Mouse (Mus musculus): ENCODE results near the gene Spns2. TPM values are rescaled to one million over a fixed set of nuclear protein-coding genes. Genes with fewer than 3 reads are reported as not detected.
"Not testable (repeated sequence)": the region's sequence is repeated elsewhere in the genome, so short reads cannot be mapped to it uniquely, and the experiment has no call there.

The Spns2 gene
- polyA plus RNA-seq, 1 experiment from 2014 or later, result 1.9 TPM

GRCm38 (mm10) chr11:72453105-72453953 is 36.4 kb downstream of the Spns2 start:
- Histone ChIP-seq H3K27ac (replicated peaks) (no peak overlapping the region), H3K4me1 (peaks cover 13% of the 10 kb centered on the region), H3K27me3 (replicated peaks) (no peaks in the 10 kb centered on the region), H3K36me3 (peaks cover 44% of the 10 kb centered on the region), H3K4me3 (no peak overlapping the region), H3K9ac (no peak overlapping the region), H3K9me3 (no peaks in the 10 kb centered on the region), H3K4me2 (no peak overlapping the region)
- ATAC-seq (ENCODE audit: extremely low read depth, insufficient number of reproducible peaks, low FRiP score, low TSS enrichment), result no peak
- 63% methylated on average over 15 of the region's 15 CpGs for WGBS

GRCm38 (mm10) chr11:72452140-72452665 is 37.5 kb downstream of the Spns2 start:
- no peaks in the 10 kb centered on the region for H3K27me3 ChIP-seq (replicated peaks)
- peaks cover 2% of the 10 kb centered on the region for H3K4me1 ChIP-seq
- peaks cover 56% of the 10 kb centered on the region for H3K36me3 ChIP-seq
- no peaks in the 10 kb centered on the region for H3K9me3 ChIP-seq
- no peak overlapping the region for H3K27ac ChIP-seq (replicated peaks)
- H3K9ac ChIP-seq, result no peak overlapping the region
- ATAC-seq (ENCODE audit: extremely low read depth, insufficient number of reproducible peaks, low FRiP score, low TSS enrichment), result no peak
- H3K4me2 ChIP-seq, result no peak overlapping the region
- no peak overlapping the region for H3K4me3 ChIP-seq
- WGBS, result 77% methylated on average over 3 of the region's 3 CpGs

GRCm38 (mm10) chr11:72447475-72447874 is 42.2 kb downstream of the Spns2 start:
- WGBS, result 67% methylated on average over 8 of the region's 8 CpGs
- H3K27me3 ChIP-seq (replicated peaks), result no peaks in the 10 kb centered on the region
- H3K4me1 ChIP-seq, result peaks cover 5% of the 10 kb centered on the region

GRCm38 (mm10) chr11:72446311-72447105 is 43.2 kb downstream of the Spns2 start:
- H3K4me2 ChIP-seq, result no peak overlapping the region
- 87% methylated on average over 6 of the region's 6 CpGs for WGBS
- H3K27me3 ChIP-seq (replicated peaks), result no peaks in the 10 kb centered on the region
- H3K9me3 ChIP-seq, result no peaks in the 10 kb centered on the region
- no peak overlapping the region for H3K9ac ChIP-seq
- no peak for ATAC-seq (ENCODE audit: extremely low read depth, insufficient number of reproducible peaks, low FRiP score, low TSS enrichment)
- no peak overlapping the region for H3K4me3 ChIP-seq
- H3K36me3 ChIP-seq, result peaks cover 93% of the 10 kb centered on the region
- no peak overlapping the region for H3K27ac ChIP-seq (replicated peaks)
- H3K4me1 ChIP-seq, result peaks cover 14% of the 10 kb centered on the region

More at GRCm38 (mm10) chr11:72447475-72447874, 42.2 kb downstream of the Spns2 start:
- H3K4me3 ChIP-seq, result no peak overlapping the region
- no peak overlapping the region for H3K4me2 ChIP-seq
- no peak overlapping the region for H3K27ac ChIP-seq (replicated peaks)
- peaks cover 100% of the 10 kb centered on the region for H3K36me3 ChIP-seq
- H3K9ac ChIP-seq, result no peak overlapping the region
- no peak for ATAC-seq (ENCODE audit: extremely low read depth, insufficient number of reproducible peaks, low FRiP score, low TSS enrichment)
- no peaks in the 10 kb centered on the region for H3K9me3 ChIP-seq

- 0 out of 2 replicates have a peak, but pooled peaks cover 6% of the 10 kb centered on the region for H3K27me3 ChIP-seq (replicated peaks)
- H3K4me3 ChIP-seq, result peak within 1 kb of the TSS; percentile 97
- WGBS, result under 1% methylated on average over 46 of the region's 46 CpGs
- H3K4me2 ChIP-seq, result peak within 1 kb of the TSS; percentile 98
- peak within 1 kb of the TSS; percentile 95 for H3K9ac ChIP-seq
- peak within 1 kb of the TSS; percentile 89 for H3K27ac ChIP-seq (replicated peaks)
- peak; percentile 89 for ATAC-seq (ENCODE audit: extremely low read depth, insufficient number of reproducible peaks, low FRiP score, low TSS enrichment)
- peaks cover 17% of the 10 kb centered on the region for H3K4me1 ChIP-seq
- H3K9me3 ChIP-seq, result no peaks in the 10 kb centered on the region
- H3K36me3 ChIP-seq, result peaks cover 39% of the 10 kb centered on the region
Observed at GRCm38 (mm10) chr11:72440965-72441664, 48.6 kb downstream of the Spns2 start, which contains the start of gene Mybbp1a. Gene Mybbp1a (plus strand): TSS chr11:72441355.

DNA sequence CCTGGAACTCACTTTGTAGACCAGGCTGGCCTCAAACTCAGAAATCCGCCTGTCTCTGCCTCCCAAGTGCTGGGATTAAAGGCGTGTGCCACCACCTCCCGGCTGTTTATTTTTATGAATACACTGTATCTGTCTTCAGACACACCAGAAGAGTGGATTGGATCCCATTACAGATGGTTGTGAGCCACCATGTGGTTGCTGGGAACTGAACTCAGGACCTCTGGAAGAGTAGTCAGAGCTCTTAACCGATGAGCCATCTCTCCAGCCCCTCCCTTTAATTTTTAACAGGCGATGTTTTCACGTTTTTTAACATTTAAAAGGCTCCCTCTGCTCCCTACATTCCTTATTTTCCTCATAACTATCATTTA is 49.1 kb downstream of the Spns2 start:
- Histone ChIP-seq H3K4me2 (peak overlapping the region; percentile 98), H3K27ac (replicated peaks) (peak overlapping the region; percentile 89), H3K9ac (peak overlapping the region; percentile 95), H3K4me1 (peaks cover 23% of the 10 kb centered on the region), H3K4me3 (peak overlapping the region; percentile 97), H3K36me3 (peaks cover 34% of the 10 kb centered on the region)
- ATAC-seq (ENCODE audit: extremely low read depth, insufficient number of reproducible peaks, low FRiP score, low TSS enrichment); H3K9me3 ChIP-seq; H3K27me3 ChIP-seq (replicated peaks): not testable (repeated sequence)
- WGBS, result 37% methylated on average over 6 of the region's 6 CpGs

DNA sequence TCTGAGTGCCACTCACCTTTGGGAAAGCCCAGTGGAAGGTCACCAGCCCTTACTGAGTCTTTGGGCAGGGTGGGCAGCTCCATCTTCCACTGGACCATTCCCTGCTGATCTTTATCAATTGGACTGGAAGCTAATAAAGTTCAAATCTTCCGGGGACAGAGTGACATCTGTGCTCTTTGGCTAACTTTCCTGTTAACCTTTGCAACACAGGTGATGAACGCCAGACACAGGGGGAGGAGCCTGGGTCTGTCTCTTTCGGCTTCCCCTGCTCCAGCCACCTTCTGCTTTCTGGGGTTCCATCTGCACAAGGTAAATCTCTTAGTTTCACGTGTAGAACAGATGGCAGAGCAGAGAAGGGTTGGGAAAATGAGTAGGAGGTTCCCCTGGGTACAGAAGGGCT is 51.3 kb downstream of the Spns2 start:
- 57% methylated on average over 4 of the region's 4 CpGs for WGBS
- H3K36me3 ChIP-seq, result peaks cover 12% of the 10 kb centered on the region
- H3K27me3 ChIP-seq (replicated peaks), result 0 out of 2 replicates have a peak, but pooled peaks cover 6% of the 10 kb centered on the region
- H3K9ac ChIP-seq, result no peak overlapping the region
- ATAC-seq (ENCODE audit: extremely low read depth, insufficient number of reproducible peaks, low FRiP score, low TSS enrichment), result no peak
- no peak overlapping the region for H3K27ac ChIP-seq (replicated peaks)
- no peaks in the 10 kb centered on the region for H3K9me3 ChIP-seq
- H3K4me2 ChIP-seq, result no peak overlapping the region
- H3K4me1 ChIP-seq, result peaks cover 34% of the 10 kb centered on the region
- no peak overlapping the region for H3K4me3 ChIP-seq

DNA sequence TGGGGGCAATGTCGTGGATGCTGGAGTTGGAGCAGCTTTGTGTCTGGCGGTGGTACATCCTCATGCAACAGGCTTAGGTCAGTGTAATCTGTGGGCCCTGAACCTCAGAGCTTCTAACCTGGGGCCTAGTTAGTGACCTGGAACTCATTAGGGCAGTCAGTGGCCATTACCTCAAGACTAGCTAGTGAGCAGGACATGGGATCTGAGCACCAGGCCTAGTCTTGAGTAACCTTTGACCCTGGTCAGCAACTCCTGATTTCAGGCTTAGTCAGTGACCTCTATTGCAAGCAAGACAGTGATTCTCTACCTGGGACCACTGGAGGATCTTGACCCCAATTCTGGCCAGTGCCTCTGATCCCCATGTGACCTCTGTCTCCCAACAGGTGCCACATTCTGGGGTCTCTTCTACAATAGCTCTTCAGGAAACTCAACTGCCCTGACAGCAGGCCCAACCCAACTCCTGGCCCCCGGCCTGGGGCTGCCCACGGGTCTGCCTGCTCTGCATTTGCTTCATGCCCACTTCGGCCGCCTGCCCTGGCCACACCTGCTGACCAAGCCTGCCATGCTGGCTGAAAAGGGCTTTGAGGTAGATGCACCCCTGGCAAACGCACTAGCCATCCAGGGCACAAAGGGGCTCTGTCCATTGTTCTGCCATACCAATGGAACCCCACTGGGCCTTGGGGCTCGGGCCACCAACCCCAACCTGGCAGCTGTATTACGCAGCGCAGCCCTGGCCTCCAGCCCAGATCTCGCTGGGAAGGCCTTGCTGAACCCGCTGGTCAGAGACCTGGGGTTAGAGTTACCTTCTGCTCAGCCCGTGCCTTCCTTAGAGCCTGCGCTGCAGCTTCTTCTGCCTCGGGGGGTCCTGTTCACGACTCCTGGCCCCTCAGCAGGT is 52.7 kb downstream of the Spns2 start:
- no peak for ATAC-seq (ENCODE audit: extremely low read depth, insufficient number of reproducible peaks, low FRiP score, low TSS enrichment)

DNA sequence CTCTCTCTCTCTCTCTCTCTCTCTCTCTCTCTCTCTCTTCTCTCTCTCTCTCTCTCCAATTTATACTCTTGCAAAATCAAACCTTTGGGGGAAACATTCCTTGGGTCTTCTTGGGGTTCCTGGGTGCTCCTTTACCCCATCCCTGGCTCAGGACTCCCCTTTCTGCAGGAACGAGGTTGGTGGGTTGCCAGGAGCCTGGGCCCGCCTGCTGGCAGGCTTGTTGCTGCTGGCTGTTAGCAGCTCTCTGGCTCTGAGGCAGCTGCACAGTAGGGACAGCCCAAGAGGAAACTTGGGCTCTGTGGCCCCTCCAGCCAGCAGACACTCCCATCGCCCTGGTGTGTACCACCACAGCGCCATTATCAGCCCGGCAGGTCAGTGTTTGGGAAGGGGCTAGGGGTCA is 53.4 kb downstream of the Spns2 start:
- no peak for ATAC-seq (ENCODE audit: extremely low read depth, insufficient number of reproducible peaks, low FRiP score, low TSS enrichment)

More for the DNA sequence above, 52.7 kb downstream of the Spns2 start:
- H3K9me3 ChIP-seq, result no peaks in the 10 kb centered on the region
- no peaks in the 10 kb centered on the region for H3K36me3 ChIP-seq
- H3K27me3 ChIP-seq (replicated peaks), result 0 out of 2 replicates have a peak, but pooled peaks cover 6% of the 10 kb centered on the region
- peaks cover 24% of the 10 kb centered on the region for H3K4me1 ChIP-seq
- no peak overlapping the region for H3K27ac ChIP-seq (replicated peaks)
- no peak overlapping the region for H3K4me2 ChIP-seq
- WGBS, result 82% methylated on average over 16 of the region's 16 CpGs
- no peak overlapping the region for H3K9ac ChIP-seq
- no peak overlapping the region for H3K4me3 ChIP-seq

DNA sequence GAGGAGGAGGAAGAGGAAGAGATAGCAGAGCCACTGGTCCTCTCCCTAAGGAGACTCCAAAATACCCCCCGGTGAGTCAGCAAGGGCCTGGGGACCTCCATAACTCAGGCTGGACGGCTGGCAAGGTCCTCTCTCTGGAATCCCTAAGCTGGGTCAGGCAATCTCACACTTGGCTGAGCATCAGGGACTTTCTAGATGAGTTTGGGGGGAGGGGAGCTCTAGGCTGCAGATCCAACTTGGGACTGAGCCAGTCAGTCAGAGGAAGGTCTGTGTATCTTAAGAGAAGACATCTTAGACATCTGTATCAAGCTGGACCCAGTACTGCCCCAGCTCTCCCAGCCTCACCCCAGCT is 54.0 kb downstream of the Spns2 start:
- ATAC-seq (ENCODE audit: extremely low read depth, insufficient number of reproducible peaks, low FRiP score, low TSS enrichment), result no peak
- Histone ChIP-seq H3K9me3 (no peaks in the 10 kb centered on the region), H3K36me3 (no peaks in the 10 kb centered on the region), H3K4me1 (peaks cover 20% of the 10 kb centered on the region), H3K27me3 (replicated peaks) (0 out of 2 replicates have a peak, but pooled peaks cover 6% of the 10 kb centered on the region), H3K9ac (no peak overlapping the region), H3K27ac (replicated peaks) (no peak overlapping the region), H3K4me2 (no peak overlapping the region), H3K4me3 (no peak overlapping the region)
- whole genome bisulfite sequencing, result 24% methylated on average over 2 of the region's 2 CpGs

More for the DNA sequence above, 53.4 kb downstream of the Spns2 start:
- Histone ChIP-seq H3K4me2 (no peak overlapping the region), H3K27me3 (replicated peaks) (0 out of 2 replicates have a peak, but pooled peaks cover 6% of the 10 kb centered on the region), H3K9me3 (no peaks in the 10 kb centered on the region), H3K4me3 (no peak overlapping the region), H3K27ac (replicated peaks) (no peak overlapping the region), H3K36me3 (no peaks in the 10 kb centered on the region), H3K9ac (no peak overlapping the region), H3K4me1 (peaks cover 20% of the 10 kb centered on the region)
- 69% methylated on average over 5 of the region's 5 CpGs for WGBS
